Mouse (Mus musculus): Measurements from ENCODE around the gene Dll4. TPM values are rescaled to one million over a fixed set of nuclear protein-coding genes. Genes with fewer than 3 reads are reported as not detected.

Dll4 gene
- polyA plus RNA-seq, 1 experiment from 2014 or later = 5.3 TPM

GRCm38 (mm10) chr2:119297506-119297905, 28.1 kb upstream of the Dll4 start:
- 96% methylated on average over 19 of the region's 19 CpGs for WGBS
- Histone ChIP-seq H3K27ac (no peak overlapping the region), H3K4me3 (no peak overlapping the region), H3K36me3 (peaks cover 71% of the 10 kb centered on the region), H3K9me3 (replicated peaks) (no peaks in the 10 kb centered on the region), H3K4me1 (peaks cover 18% of the 10 kb centered on the region), H3K27me3 (ENCODE audit: low read depth, poor library complexity, severe bottlenecking) (no peaks in the 10 kb centered on the region)
- DNase-seq (ENCODE audit: low spot score) = no peak

- Histone ChIP-seq H3K9me3 (replicated peaks) (no peaks in the 10 kb centered on the region), H3K27ac (no peak overlapping the region), H3K4me1 (peaks cover 25% of the 10 kb centered on the region), H3K27me3 (ENCODE audit: low read depth, poor library complexity, severe bottlenecking) (no peaks in the 10 kb centered on the region), H3K36me3 (peaks cover 63% of the 10 kb centered on the region), H3K4me3 (no peak overlapping the region)
- DNase-seq (ENCODE audit: low spot score) = peak; percentile 68
- WGBS = 53% methylated on average over 5 of the region's 5 CpGs
Observed at GRCm38 (mm10) chr2:119298330-119298729, 27.3 kb upstream of the Dll4 start.

- H3K4me1 ChIP-seq = peaks cover 30% of the 10 kb centered on the region
- no peak for DNase-seq (ENCODE audit: low spot score)
- H3K4me3 ChIP-seq = no peak overlapping the region
- H3K27ac ChIP-seq = no peak overlapping the region
- H3K9me3 ChIP-seq (replicated peaks) = no peaks in the 10 kb centered on the region
- H3K27me3 ChIP-seq (ENCODE audit: low read depth, poor library complexity, severe bottlenecking) = no peaks in the 10 kb centered on the region
- 88% methylated on average over 2 of the region's 2 CpGs for WGBS
- peaks cover 58% of the 10 kb centered on the region for H3K36me3 ChIP-seq
Observed at GRCm38 (mm10) chr2:119298839-119299238, 26.7 kb upstream of the Dll4 start.

- Histone ChIP-seq H3K36me3 (peaks cover 44% of the 10 kb centered on the region), H3K9me3 (replicated peaks) (no peaks in the 10 kb centered on the region), H3K4me3 (peak overlapping the region; percentile 20; the same call in 1 of the 2 replicates), H3K27ac (peak overlapping the region; percentile 69), H3K27me3 (ENCODE audit: low read depth, poor library complexity, severe bottlenecking) (no peaks in the 10 kb centered on the region), H3K4me1 (peaks cover 43% of the 10 kb centered on the region)
- 7% methylated on average over 15 of the region's 15 CpGs for WGBS
- DNase-seq (ENCODE audit: low spot score) = peak; percentile 88
Observed at GRCm38 (mm10) chr2:119299981-119300818, 25.4 kb upstream of the Dll4 start.

- H3K4me1 ChIP-seq = peaks cover 51% of the 10 kb centered on the region
- peaks cover 40% of the 10 kb centered on the region for H3K36me3 ChIP-seq
- no peaks in the 10 kb centered on the region for H3K9me3 ChIP-seq (replicated peaks)
- no peak for DNase-seq (ENCODE audit: low spot score)
- H3K27ac ChIP-seq = peak overlapping the region; percentile 69
- 0 out of 2 replicates have a peak overlapping the region, but pooled peaks have one; percentile 20 for H3K4me3 ChIP-seq
- 54% methylated on average over 7 of the region's 7 CpGs for WGBS
- no peaks in the 10 kb centered on the region for H3K27me3 ChIP-seq (ENCODE audit: low read depth, poor library complexity, severe bottlenecking)
Observed at GRCm38 (mm10) chr2:119300819-119301493, 24.6 kb upstream of the Dll4 start.

- Histone ChIP-seq H3K27me3 (ENCODE audit: low read depth, poor library complexity, severe bottlenecking) (no peaks in the 10 kb centered on the region), H3K9me3 (replicated peaks) (no peaks in the 10 kb centered on the region), H3K4me3 (no peak overlapping the region), H3K4me1 (peaks cover 54% of the 10 kb centered on the region), H3K36me3 (peaks cover 23% of the 10 kb centered on the region), H3K27ac (0 out of 2 replicates have a peak overlapping the region, but pooled peaks have one; percentile 14)
- WGBS = 58% methylated on average over 6 of the region's 6 CpGs
- no peak for DNase-seq (ENCODE audit: low spot score)
Observed at GRCm38 (mm10) chr2:119302876-119303275, 22.7 kb upstream of the Dll4 start.

- Histone ChIP-seq H3K4me1 (peaks cover 54% of the 10 kb centered on the region), H3K27me3 (ENCODE audit: low read depth, poor library complexity, severe bottlenecking) (no peaks in the 10 kb centered on the region), H3K27ac (peak overlapping the region; percentile 61; the same call in 1 of the 2 replicates), H3K36me3 (peaks cover 8% of the 10 kb centered on the region), H3K9me3 (replicated peaks) (no peaks in the 10 kb centered on the region), H3K4me3 (no peak overlapping the region)
- 53% methylated on average over 3 of the region's 3 CpGs for WGBS
- DNase-seq (ENCODE audit: low spot score) = no peak
Observed at GRCm38 (mm10) chr2:119304391-119304790, 21.2 kb upstream of the Dll4 start.

GRCm38 (mm10) chr2:119304798-119305208, 20.8 kb upstream of the Dll4 start:
- DNase-seq (ENCODE audit: low spot score) = peak; percentile 67
- Histone ChIP-seq H3K9me3 (replicated peaks) (no peaks in the 10 kb centered on the region), H3K4me1 (peaks cover 52% of the 10 kb centered on the region), H3K4me3 (no peak overlapping the region), H3K27ac (peak overlapping the region; percentile 61; the same call in 1 of the 2 replicates), H3K27me3 (ENCODE audit: low read depth, poor library complexity, severe bottlenecking) (no peaks in the 10 kb centered on the region), H3K36me3 (peaks cover 4% of the 10 kb centered on the region)
- 9% methylated on average over 3 of the region's 3 CpGs for WGBS

GRCm38 (mm10) chr2:119311544-119311943, 14.0 kb upstream of the Dll4 start:
- H3K4me1 ChIP-seq = peaks cover 51% of the 10 kb centered on the region
- WGBS = 35% methylated on average over 12 of the region's 12 CpGs
- H3K27me3 ChIP-seq (ENCODE audit: low read depth, poor library complexity, severe bottlenecking) = no peaks in the 10 kb centered on the region
- no peaks in the 10 kb centered on the region for H3K36me3 ChIP-seq
- H3K9me3 ChIP-seq (replicated peaks) = no peaks in the 10 kb centered on the region
- H3K4me3 ChIP-seq = no peak overlapping the region
- peak overlapping the region; percentile 65 for H3K27ac ChIP-seq
- DNase-seq (ENCODE audit: low spot score) = no peak

- Histone ChIP-seq H3K4me3 (no peak overlapping the region), H3K27ac (peak overlapping the region; percentile 65), H3K27me3 (ENCODE audit: low read depth, poor library complexity, severe bottlenecking) (no peaks in the 10 kb centered on the region), H3K9me3 (replicated peaks) (no peaks in the 10 kb centered on the region), H3K36me3 (no peaks in the 10 kb centered on the region), H3K4me1 (peaks cover 51% of the 10 kb centered on the region)
- DNase-seq (ENCODE audit: low spot score) = no peak
- WGBS = 63% methylated on average over 2 of the region's 2 CpGs
Observed at GRCm38 (mm10) chr2:119312380-119312958, 13.1 kb upstream of the Dll4 start.

GRCm38 (mm10) chr2:119313780-119314479, 11.7 kb upstream of the Dll4 start:
- 17% methylated on average over 10 of the region's 10 CpGs for WGBS
- Histone ChIP-seq H3K9me3 (replicated peaks) (no peaks in the 10 kb centered on the region), H3K27me3 (ENCODE audit: low read depth, poor library complexity, severe bottlenecking) (peaks cover 6% of the 10 kb centered on the region; the same call in 1 of the 2 replicates), H3K4me3 (peak overlapping the region; percentile 21; the same call in 1 of the 2 replicates), H3K27ac (peak overlapping the region; percentile 75), H3K36me3 (no peaks in the 10 kb centered on the region), H3K4me1 (peaks cover 57% of the 10 kb centered on the region)
- DNase-seq (ENCODE audit: low spot score) = no peak

GRCm38 (mm10) chr2:119314742-119315310, 10.8 kb upstream of the Dll4 start:
- WGBS = 77% methylated on average over 12 of the region's 12 CpGs
- Histone ChIP-seq H3K9me3 (replicated peaks) (no peaks in the 10 kb centered on the region), H3K27ac (peak overlapping the region; percentile 75), H3K4me1 (peaks cover 57% of the 10 kb centered on the region), H3K27me3 (ENCODE audit: low read depth, poor library complexity, severe bottlenecking) (peaks cover 11% of the 10 kb centered on the region), H3K4me3 (no peak overlapping the region), H3K36me3 (no peaks in the 10 kb centered on the region)
- no peak for DNase-seq (ENCODE audit: low spot score)
